Mouse (Mus musculus) left cerebral cortex, adult 2 months (tissue): ENCODE data around the gene Tbc1d2. TPM values are rescaled to one million over a fixed set of nuclear protein-coding genes. Genes with fewer than 3 reads are reported as not detected.

ENCODE experiments used
- DNase-seq, 2 experiments: peaks; one replicate each; pipeline ENCODE4 v3.0.0; 2021 to 2022; ENCODE audit warnings: low spot score in 2 of 2, mixed read lengths in 1 of 2; ENCODE audit errors: extremely low spot score in 1 of 2
- H3K27ac ChIP-seq: fragments of 200-600 bp; 2 replicates; pipeline ENCODE4 v1.8.1; 2022
- H3K4me3 ChIP-seq: fragments of 200-600 bp; 2 replicates; pipeline ENCODE4 v1.8.1; 2022
- CTCF ChIP-seq: fragments of 200-600 bp; IDR thresholded peaks from 2 replicates; pipeline ENCODE4 v1.8.1; 2022; ENCODE audit warnings: antibody characterized with exemption, mild to moderate bottlenecking, moderate library complexity
- intact Hi-C: fragments of 180-260 bp; cut with DNase I; formaldehyde crosslinking; loops from one replicate; pipeline ENCODE4 v1.15.1; 2025
- long read RNA-seq, 2 experiments: library from polyadenylated mRNA; stranded (forward); transcript quantifications; one replicate each; pipeline ENCODE4 v2.0.0; 2021; ENCODE audit warnings: borderline mapping rate in 2 of 2
- total RNA-seq, 2 experiments: library from RNA; stranded (reverse); gene quantifications; 2 replicates each; pipeline ENCODE4 v1.2.3; 2021

Gene Tbc1d2
- total RNA-seq: 1 to 10 TPM; 3.4 to 4.8 TPM
- long read RNA-seq, experiment 1, partial matches to known transcripts: 0 of 7 reads
- long read RNA-seq, experiment 1, other reads (novel, unspliced or antisense): 7 of 7 reads
- long read RNA-seq, experiment 2, partial matches to known transcripts: 2 of 7 reads
- long read RNA-seq, experiment 2, other reads (novel, unspliced or antisense): 5 of 7 reads

DNA sequence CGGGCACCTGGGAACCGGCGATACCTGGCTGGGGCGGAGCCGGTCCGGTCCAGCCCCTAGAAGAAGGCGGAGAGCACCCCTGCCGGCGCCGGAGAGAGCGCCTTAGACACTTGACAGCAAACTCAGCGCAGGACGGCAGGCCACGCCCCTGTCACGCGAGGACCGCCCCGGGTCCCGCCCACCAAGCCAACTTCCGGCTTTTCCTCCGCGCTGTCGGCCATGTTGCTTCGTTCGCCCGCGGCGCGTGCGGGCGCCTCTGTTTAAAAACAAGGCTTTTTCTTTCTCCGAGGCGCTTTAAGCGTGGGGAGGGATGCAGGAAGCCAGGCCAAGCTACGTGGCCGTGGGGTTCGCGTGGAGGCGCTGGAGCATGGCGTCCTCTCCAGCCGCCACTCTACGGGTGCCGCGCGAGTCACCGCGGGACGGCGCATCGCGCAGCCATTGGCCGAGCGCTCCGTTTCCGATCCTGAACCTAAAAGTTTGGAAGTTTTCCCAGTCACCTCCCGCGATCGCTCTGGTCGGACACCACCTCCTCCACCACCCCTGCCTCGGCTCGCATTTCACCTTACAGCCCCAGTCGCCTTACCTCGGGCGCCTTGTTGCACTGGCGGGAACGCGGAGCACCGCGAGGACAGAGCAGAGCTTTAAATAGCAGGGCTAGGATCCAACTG lies at the start of gene Tbc1d2:
Tbc1d2 (minus strand) TSS at position 124 of the 668 bp plus-strand sequence.
- H3K4me3 ChIP-seq: peak within 1 kb of the TSS; percentile 67
- peak; percentile 92 to 94 for DNase-seq
- intact Hi-C loops: no loop called here
- peak within 1 kb of the TSS; percentile 84 for H3K27ac ChIP-seq
- peak; percentile 55 for TF ChIP-seq CTCF

DNA sequence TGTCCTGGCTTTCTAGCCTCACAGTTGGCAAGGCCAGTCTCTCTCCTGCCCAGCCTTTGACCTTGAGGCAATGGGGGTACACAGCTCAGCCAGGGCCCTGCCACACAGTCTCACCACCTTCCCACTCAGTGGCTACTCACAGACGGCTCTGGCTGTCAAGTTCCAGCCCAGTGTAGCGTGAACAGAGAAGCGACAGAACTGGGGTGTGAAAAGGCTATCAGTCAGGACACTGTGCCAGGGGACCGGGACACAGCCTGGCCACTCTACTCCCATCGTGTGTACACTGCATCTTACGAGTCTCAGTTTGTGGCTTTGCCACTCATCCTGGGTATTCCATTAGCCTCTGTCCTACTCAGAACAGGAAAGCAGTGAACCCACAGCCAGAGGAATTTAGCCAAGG lies 46.5 kb upstream of the Tbc1d2 start:
- H3K4me3 ChIP-seq: no peak overlapping the region
- no peak for DNase-seq
- TF ChIP-seq CTCF: no peak
- H3K27ac ChIP-seq: no peak overlapping the region
- intact Hi-C loops: no loop called here

DNA sequence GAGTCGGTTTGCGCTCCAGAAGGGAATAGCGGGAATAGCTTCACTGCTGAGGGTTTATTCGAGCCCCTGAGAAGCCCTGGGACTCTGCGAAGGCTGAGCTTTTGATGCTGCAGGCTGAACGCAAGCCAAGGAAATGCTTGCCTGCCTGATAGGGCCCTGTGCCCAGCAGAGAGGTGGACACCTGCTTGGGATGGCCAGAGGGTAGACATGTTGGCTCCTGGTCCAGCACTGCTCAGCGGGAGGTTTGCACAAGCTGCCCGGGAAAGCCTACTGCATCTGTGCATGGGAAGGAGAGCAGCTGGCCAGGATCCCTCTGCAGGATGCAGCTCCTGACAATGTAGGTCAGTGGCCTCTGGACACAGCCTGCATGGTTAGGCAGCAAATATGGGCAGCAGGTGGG lies 40.6 kb upstream of the Tbc1d2 start:
- peak overlapping the region; percentile 22; the same call in 1 of the 2 replicates for H3K27ac ChIP-seq
- no peak for DNase-seq
- TF ChIP-seq CTCF: no peak
- no peak overlapping the region for H3K4me3 ChIP-seq
- intact Hi-C loops: no loop called here

DNA sequence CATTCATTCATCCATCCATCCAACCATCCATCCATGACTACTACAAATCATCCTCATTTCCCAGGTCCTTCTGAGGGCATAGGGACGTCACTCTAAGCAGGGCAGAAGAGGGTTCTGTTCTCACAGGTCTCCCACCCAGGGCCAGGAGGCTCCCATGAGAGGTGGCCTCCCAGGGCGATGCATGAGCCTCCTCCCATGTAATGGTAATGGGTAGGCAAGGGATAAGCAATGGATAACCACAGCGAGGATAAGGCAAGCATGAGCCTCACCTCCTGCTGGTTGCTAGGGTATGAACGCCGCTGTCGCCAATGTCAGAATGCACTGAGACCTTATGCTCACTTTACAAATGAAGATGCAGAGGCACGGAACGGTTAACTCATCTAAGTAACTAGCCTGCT lies 40.0 kb upstream of the Tbc1d2 start:
- DNase-seq: no peak
- Histone ChIP-seq H3K4me3 (no peak overlapping the region), H3K27ac (peak overlapping the region; percentile 22; the same call in 1 of the 2 replicates)
- no peak for TF ChIP-seq CTCF
- intact Hi-C loops: no loop called here

DNA sequence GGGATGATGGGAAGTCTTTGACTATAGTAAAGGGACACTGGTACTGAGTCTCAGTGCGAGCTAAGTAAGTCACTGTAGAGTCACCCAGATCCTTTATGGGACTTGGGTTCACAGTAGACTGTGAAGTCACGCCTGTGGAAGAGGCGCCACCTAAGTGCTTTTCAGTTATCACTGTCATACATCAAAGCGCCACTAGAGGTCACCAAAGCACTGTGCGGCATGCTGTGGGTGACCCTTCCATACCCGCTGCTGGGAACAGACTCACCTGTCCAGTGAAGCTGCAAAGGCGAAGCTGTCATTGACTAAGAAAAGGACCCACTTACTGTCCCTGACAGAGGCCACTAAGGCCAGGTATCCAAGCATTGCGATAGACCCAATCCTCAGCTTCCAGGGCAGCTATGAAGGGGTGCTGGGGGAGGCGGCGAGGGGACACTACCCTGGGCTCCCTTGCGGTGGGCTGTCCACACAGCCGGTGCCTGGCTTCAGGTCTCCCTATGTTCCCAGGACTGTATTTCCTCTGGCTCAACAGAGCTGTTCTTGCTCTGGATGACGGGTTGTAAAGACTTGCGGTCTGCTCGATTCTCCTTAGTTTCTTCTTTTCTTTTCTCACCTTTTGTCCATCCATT lies 39.5 kb upstream of the Tbc1d2 start:
- TF ChIP-seq CTCF: peak; percentile 99
- H3K4me3 ChIP-seq: no peak overlapping the region
- intact Hi-C loops: loop anchor here (1.0 kb wide), 3 partner anchors 301 to 348 kb away; no protein-coding TSS in a partner anchor
- no peak overlapping the region for H3K27ac ChIP-seq
- DNase-seq: peak; percentile 76 to 82

DNA sequence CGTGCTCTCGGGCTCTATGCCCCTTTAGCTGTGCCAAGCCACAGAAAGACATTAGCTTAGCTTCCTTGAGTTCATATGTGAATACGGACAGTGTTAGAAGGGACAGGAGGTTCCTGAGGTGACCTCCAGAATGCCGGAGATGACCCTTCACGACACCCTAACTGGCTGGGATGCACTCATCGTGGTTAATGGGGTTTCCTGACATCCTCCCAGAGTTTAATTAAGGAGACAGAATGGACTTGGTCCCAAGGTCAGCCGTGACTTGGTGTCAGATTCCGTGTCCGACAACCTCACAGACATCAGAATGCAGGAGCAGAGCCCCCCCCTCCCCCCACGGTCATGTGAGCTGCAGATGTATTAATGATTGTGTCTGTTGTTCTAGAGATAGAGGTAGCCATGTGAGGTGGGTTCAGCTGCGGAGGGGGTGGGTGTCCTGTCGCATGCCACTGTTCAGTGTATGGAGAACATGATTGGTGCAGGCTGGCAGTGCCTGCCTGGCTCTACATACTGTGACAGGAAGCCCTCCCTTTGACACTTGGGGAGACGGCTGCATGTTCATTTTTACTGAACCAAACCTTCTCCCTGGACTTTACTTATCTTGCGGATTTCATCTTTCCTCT lies 38.3 kb upstream of the Tbc1d2 start:
- DNase-seq: no peak
- Histone ChIP-seq H3K4me3 (no peak overlapping the region), H3K27ac (no peak overlapping the region)
- intact Hi-C loops: no loop called here
- no peak for TF ChIP-seq CTCF

DNA sequence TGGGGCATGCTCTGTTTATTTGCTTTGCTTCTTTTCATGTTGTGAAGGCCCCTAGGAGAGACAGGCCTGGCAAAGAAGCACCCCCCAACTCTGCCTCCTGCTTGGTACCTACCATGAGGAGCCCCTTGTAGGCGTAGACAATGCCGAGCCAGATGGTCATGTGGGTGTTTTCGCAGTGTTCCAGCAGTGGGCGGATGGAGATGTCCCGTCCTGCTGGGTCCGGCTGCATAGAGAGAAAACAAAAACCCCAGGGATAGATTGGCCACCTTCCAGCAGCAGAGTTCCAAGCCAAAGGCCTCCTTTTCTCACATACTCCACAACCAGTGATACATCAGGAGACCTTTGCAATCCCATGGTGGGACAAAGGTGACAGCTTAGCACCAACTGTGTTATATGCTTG lies 34.2 kb upstream of the Tbc1d2 start:
- DNase-seq: peak; percentile 66 to 83
- no peak overlapping the region for H3K4me3 ChIP-seq
- peak overlapping the region; percentile 74 for H3K27ac ChIP-seq
- intact Hi-C loops: no loop called here
- TF ChIP-seq CTCF: no peak

DNA sequence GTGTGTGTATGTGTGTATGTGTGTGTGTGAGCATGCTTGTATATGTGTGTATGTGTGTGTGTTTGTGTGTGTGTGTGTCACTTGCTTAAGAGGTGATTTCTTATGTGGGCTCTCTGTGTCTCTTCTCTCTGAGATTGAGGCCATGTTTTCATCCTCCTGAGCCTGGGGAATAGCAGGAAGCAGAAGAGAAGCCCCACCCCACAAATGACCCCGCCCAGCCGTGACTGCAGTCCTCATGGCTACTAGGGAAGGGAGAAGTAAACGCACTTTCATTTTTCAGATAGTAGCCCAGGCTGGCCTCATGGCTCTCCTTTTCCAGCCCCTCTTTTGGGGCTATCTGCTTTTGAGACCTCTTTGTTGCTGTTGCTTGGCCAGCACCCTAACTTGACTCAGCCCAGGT lies 26.6 kb upstream of the Tbc1d2 start:
- DNase-seq: no peak
- Histone ChIP-seq H3K4me3 (no peak overlapping the region), H3K27ac (no peak overlapping the region)
- intact Hi-C loops: no loop called here
- TF ChIP-seq CTCF: no peak

DNA sequence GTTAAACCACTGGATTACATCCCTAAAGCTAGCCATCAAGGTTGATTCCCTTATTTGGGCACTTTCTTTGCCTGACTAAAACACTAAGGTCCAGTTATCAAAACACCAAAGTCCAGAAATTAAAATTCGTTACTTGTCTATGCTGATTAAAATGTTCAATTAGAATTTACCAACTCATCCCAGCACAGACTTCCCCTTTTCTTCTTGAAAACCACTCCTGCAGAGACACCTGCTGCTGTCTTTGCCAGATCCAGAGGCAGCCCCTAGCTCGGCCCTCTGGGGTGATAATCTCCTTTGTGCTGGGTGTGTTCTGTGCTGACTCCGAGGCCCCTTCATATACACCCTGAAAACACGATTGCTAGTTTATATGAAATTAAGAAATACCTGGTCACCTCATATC lies 26.0 kb upstream of the Tbc1d2 start:
- intact Hi-C loops: no loop called here
- DNase-seq: no peak
- no peak overlapping the region for H3K4me3 ChIP-seq
- no peak for TF ChIP-seq CTCF
- H3K27ac ChIP-seq: no peak overlapping the region

DNA sequence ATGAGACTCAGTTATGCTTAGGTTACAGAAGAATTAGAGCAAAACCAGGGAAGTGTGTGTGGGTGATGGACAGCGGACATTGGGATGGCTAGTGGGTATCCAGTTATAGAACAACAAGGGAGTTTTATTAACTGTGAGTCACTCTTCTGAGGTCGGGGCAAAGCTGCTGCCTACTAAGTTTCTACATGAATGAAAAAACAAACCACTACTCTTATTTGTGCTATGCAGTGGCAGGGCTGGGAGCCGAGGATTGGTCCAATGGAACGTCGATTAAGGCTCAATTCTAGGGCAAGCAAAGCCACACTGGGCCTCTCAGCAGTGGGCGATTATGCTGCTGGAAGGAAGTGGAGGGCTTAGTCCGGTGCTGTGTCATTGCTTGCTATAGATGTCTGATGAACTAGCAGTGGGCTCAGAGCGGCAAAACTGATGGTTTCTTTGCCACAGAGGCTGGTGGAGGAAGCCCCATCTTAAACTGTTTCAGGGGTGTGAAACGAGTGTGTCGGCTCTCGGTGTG lies 25.3 kb upstream of the Tbc1d2 start:
- Histone ChIP-seq H3K4me3 (no peak overlapping the region), H3K27ac (no peak overlapping the region)
- TF ChIP-seq CTCF: no peak
- intact Hi-C loops: no loop called here
- no peak for DNase-seq

DNA sequence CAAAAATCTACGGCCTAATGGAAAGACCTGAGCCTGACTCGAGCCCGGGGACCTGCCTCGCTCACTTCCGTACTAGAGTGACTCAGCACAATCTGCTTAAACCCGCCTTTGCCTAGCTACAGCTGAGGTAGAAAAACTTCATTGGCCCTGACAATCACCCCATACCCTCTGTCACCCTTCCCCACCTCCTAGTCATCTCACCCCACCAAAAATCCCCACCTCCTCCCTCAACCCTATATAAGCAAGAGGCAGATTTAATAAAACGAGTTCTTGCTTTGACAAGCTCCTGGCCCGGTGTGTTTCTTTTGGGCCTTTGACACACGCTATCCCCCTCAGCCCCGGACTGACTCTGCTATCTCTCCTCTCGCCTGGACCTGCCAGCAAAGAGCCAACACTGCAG lies 18.6 kb upstream of the Tbc1d2 start:
- Histone ChIP-seq H3K4me3 (no peak overlapping the region), H3K27ac (peak overlapping the region; percentile 41; the same call in 1 of the 2 replicates)
- no peak for TF ChIP-seq CTCF
- intact Hi-C loops: no loop called here
- DNase-seq: no peak

DNA sequence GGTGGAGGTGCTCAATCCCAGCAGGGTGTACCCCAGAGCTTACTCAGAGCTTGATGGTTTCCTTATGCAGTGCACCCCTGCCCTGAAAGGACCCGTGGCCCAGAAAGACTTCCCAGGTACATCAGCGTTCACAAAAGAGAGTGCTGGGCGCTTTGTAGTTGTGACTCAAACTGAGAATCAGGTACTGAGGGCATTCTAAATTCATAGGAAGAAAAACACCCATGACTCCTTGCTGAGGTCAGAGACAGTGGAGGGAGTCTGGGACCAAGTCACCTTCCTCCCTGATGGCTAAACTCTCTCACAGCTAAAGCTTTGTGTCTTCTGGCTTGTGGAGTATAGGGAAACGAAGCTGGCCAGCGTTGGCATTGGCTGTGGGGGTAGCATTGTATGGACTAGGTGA lies 16.4 kb upstream of the Tbc1d2 start:
- intact Hi-C loops: no loop called here
- TF ChIP-seq CTCF: no peak
- no peak overlapping the region for H3K4me3 ChIP-seq
- no peak overlapping the region for H3K27ac ChIP-seq
- no peak for DNase-seq
